Mouse (Mus musculus) forebrain, embryonic 12.5 days (tissue): Measurements from ENCODE around the gene Myo1g. TPM values are rescaled to one million over a fixed set of nuclear protein-coding genes. Genes with fewer than 3 reads are reported as not detected.

Experiments
- ATAC-seq: fragments of 200-750 bp; cut with Nextera tagmentation; 2 replicates; pipeline ENCODE4 v1.8.0; 2017; ENCODE audit warnings: moderate TSS enrichment; ENCODE audit not compliant: low FRiP score
- H3K27ac ChIP-seq: fragments of 300-500 bp; sonication (generic); 2 replicates; pipeline ENCODE4 v1.5.1; 2016; ENCODE audit warnings: mild to moderate bottlenecking
- H3K27me3 ChIP-seq: fragments of 300-500 bp; sonication (generic); 2 replicates; pipeline ENCODE4 v1.6.1; 2016; ENCODE audit warnings: mild to moderate bottlenecking
- H3K36me3 ChIP-seq: fragments of 300-500 bp; sonication (generic); replicated peaks from 2 replicates; pipeline ENCODE4 v1.6.1; 2016; ENCODE audit warnings: mild to moderate bottlenecking
- H3K4me1 ChIP-seq: fragments of 300-500 bp; sonication (generic); 2 replicates; pipeline ENCODE4 v1.6.1; 2016
- H3K4me2 ChIP-seq: fragments of 300-500 bp; sonication (generic); 2 replicates; pipeline ENCODE4 v1.6.1; 2016; ENCODE audit warnings: mild to moderate bottlenecking, moderate library complexity
- H3K4me3 ChIP-seq: fragments of 300-500 bp; sonication (generic); replicated peaks from 2 replicates; pipeline ENCODE4 v1.5.1; 2016; ENCODE audit warnings: mild to moderate bottlenecking
- H3K9ac ChIP-seq: fragments of 300-500 bp; sonication (generic); 2 replicates; pipeline ENCODE4 v1.6.1; 2016; ENCODE audit warnings: mild to moderate bottlenecking
- H3K9me3 ChIP-seq: fragments of 300-500 bp; sonication (generic); 2 replicates; pipeline ENCODE4 v1.6.1; 2016
- WGBS: fragments of 180-500 bp; shearing (Covaris S2); methylation state at CpG from one replicate; pipeline ENCODE4 v1.1.7; 2016; 5-methylcytosine and 5-hydroxymethylcytosine counted together
- microRNA-seq: library from miRNA; unstranded; fragments of <30 nt; microRNA quantifications from one replicate; pipeline ENCODE4, GENCODE M21; 2017
- polyA plus RNA-seq: library from polyadenylated mRNA; unstranded; fragments of >200 nt; fragmentation: Nextera tagmentation; extraction: Ambion mirVana; gene quantifications from 2 replicates; pipeline ENCODE4 v1.2.1, GENCODE M21; 2016

Myo1g gene
- polyA plus RNA-seq, 1 experiment from 2014 or later: 0.31 TPM

GRCm38 (mm10) chr11:6465122-6465521 is 55.6 kb downstream of the Myo1g start:
- Histone ChIP-seq H3K9ac (no peak overlapping the region), H3K27ac (no peak overlapping the region), H3K4me1 (peaks cover 9% of the 10 kb centered on the region), H3K9me3 (no peaks in the 10 kb centered on the region), H3K4me3 (no peak overlapping the region), H3K36me3 (peaks cover 32% of the 10 kb centered on the region), H3K27me3 (no peaks in the 10 kb centered on the region), H3K4me2 (no peak overlapping the region)
- ATAC-seq: peak; percentile 57; the same call in 1 of the 2 replicates
- WGBS: 36% methylated on average over 4 of the region's 4 CpGs

- H3K4me1 ChIP-seq: 0 out of 2 replicates have a peak, but pooled peaks cover 2% of the 10 kb centered on the region
- no peak overlapping the region for H3K4me2 ChIP-seq
- no peak for ATAC-seq
- no peaks in the 10 kb centered on the region for H3K27me3 ChIP-seq
- H3K4me3 ChIP-seq: no peak overlapping the region
- H3K9ac ChIP-seq: no peak overlapping the region
- H3K36me3 ChIP-seq: peaks cover 29% of the 10 kb centered on the region
- no peak overlapping the region for H3K27ac ChIP-seq
- 90% methylated on average over 6 of the region's 6 CpGs for WGBS
- H3K9me3 ChIP-seq: no peaks in the 10 kb centered on the region
These were observed 57.5 kb downstream of the Myo1g start for GRCm38 (mm10) chr11:6463159-6463837.

Small RNA genes lying within 50 kb of the gene (microRNA-seq; reads per million reads assigned to microRNA genes)
- gene Gm22123: not detected

Other genes with a start within 250 kb of the Myo1g start
- 151 TPM in 2 replicates for gene Tmed4, start 246.1 kb downstream of the Myo1g start, polyA plus RNA-seq
- gene Ogdh, start 229.3 kb downstream of the Myo1g start, polyA plus RNA-seq: 87.7 and 96.4 TPM in 2 replicates
- 22.8 and 26.0 TPM in 2 replicates for gene Zmiz2, start 131.9 kb downstream of the Myo1g start, polyA plus RNA-seq
- gene Ppia, start 105.5 kb downstream of the Myo1g start, polyA plus RNA-seq: 4,594 and 4,665 TPM in 2 replicates
- 853 and 916 TPM in 2 replicates for gene H2afv, start 76.5 kb downstream of the Myo1g start, polyA plus RNA-seq
- gene Purb, start 45.0 kb downstream of the Myo1g start, polyA plus RNA-seq: 15.9 and 17.9 TPM in 2 replicates
- gene Ccm2, start 25.9 kb upstream of the Myo1g start, polyA plus RNA-seq: 89.9 and 90.7 TPM in 2 replicates
- gene Nacad, start 85.1 kb upstream of the Myo1g start, polyA plus RNA-seq: 56.3 and 63.2 TPM in 2 replicates
- gene Tbrg4, start 105.1 kb upstream of the Myo1g start, polyA plus RNA-seq: 46.7 and 48.7 TPM in 2 replicates
- not detected in 2 replicates for gene Wap, start 117.7 kb upstream of the Myo1g start, polyA plus RNA-seq
- 2.5 and 3.1 TPM in 2 replicates for gene Ramp3, start 137.6 kb upstream of the Myo1g start, polyA plus RNA-seq